Mouse (Mus musculus) kidney, adult 8-10 months (tissue): Measurements from ENCODE around the gene Dnajc16.

ENCODE experiments used
- DNase-seq, 2 experiments: peaks; one replicate each; pipeline ENCODE4 v3.0.0; 2022

The Dnajc16 gene

GRCm38 (mm10) chr4:141790524-141790990 lies at the start of gene Dnajc16:
Gene Dnajc16, minus strand, starts transcription at chr4:141790931.
- peak; percentile 97 to 98 for DNase-seq

DNA sequence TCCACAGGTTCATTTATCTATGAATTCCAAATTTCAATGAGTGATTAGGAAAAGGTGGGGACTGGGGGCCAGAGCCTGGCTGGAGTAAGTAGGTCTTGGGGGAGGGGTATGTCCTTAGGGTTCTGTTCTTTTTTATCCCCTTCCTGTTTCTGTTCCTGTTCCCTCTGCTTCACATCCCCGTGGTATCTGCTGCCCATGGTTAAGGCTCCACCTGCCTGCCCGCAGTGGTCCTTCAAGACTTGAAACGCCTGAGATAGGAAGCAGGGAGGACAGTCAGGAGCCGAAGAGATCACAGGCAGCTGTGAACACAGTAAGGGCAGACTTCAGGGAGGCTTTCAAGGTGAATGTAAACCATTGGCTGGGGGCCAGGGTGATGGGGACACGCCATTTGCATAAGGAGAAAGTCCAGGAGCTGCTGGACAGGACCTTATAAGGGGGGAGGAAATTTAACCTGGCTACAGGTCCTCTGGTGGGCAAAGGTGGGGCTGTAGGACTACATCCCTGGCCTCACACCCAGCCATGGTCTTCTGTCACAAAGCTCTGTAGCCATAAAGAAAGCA lies 43.9 kb upstream of the Dnajc16 start:
- peak in 1 of 2 experiments; percentile 41 for DNase-seq

DNA sequence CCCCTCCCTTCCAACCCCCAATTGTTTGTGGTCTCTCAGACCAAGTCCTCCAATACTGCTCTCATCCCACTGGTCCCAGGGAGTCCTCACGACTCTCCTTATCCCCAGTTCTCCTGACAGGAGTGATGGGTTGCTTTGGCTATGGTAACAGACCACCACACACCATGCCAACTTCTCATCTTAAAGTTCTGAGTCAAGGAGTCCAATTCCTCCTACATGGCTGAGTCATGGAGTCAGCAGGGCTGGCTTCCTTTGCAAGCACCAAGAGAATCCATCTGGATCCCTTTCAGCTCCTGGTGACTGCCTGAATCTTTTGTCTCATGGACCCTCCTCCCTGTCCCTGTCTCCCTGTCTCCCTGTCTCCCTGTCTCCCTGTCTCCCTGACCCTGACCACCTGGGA lies 43.2 kb upstream of the Dnajc16 start:
- no peak for DNase-seq

- no peak for DNase-seq
These were observed 40.6 kb upstream of the Dnajc16 start for GRCm38 (mm10) chr4:141831361-141831760.

GRCm38 (mm10) chr4:141830381-141830780 lies 39.6 kb upstream of the Dnajc16 start:
- no peak for DNase-seq

GRCm38 (mm10) chr4:141828177-141828576 lies 37.4 kb upstream of the Dnajc16 start:
- DNase-seq: no peak

- DNase-seq: no peak
These were observed 36.7 kb upstream of the Dnajc16 start for GRCm38 (mm10) chr4:141827401-141827800.

DNA sequence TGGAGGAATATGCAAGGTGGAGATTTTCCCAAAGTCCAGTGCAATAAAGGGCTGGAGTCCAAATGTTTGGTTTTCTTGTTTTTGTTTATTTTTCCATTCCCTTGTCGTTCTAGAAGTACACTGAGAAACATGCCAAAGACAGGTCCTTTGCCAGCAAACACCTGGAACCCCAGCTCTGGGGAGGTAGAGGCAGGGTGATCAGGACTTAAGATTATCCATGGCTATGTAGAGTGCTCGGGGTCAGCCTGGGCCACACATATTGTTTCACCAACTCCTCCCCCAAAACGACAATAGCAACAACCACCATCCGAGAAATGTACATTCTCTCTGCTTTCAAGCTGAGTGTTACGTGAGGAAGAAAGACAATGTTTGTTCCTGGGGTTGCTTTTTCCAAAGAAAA lies 35.3 kb upstream of the Dnajc16 start, which contains the start of gene Cela2a:
Cela2a (minus strand) TSS at position 101 of the 400 bp plus-strand sequence.
- no peak for DNase-seq

DNA sequence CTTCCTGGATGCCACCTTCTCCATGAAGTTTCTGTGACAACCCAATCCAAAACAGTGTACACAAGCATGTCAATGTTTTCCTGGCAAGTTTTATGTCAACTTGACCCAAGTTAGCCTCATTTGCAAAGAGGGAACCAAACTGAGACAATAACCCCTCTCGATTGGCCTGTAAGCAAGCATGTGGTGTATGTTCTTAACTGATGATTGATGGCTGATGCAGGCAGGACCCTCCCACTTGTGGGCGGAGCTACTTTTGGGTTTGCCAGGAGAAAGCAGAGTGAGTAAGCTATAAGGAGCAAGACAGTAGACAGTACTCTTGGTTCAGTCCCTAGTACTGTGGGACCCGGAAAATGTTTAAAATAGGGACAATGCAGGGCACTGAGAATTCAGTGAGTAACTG lies 32.2 kb upstream of the Dnajc16 start:
- DNase-seq: no peak

- DNase-seq: peak in 1 of 2 experiments; percentile 20
These were observed 31.4 kb upstream of the Dnajc16 start for GRCm38 (mm10) chr4:141822089-141822488.

- DNase-seq: no peak
These were observed 30.4 kb upstream of the Dnajc16 start for GRCm38 (mm10) chr4:141821178-141821577.

- no peak for DNase-seq
These were observed 28.6 kb upstream of the Dnajc16 start for GRCm38 (mm10) chr4:141819316-141819715.

DNA sequence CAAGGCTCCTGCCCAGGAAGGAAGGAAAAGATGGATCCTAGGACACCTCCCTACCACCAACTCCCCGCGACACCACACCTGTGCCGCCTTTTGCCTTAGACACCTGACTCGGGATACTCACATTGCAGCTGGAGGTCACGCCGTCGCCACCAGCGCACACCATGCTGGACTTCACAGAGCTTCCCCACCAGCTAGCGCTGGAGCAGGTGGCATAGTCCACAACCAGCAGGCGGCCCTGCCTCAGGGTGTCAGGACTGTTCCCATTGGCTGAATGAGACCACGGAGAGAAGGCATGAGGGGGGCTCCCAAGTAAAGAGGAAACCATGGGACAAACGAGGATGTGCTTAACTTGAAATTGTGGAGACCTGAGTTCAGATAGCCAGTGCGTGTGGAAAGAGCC lies 28.1 kb upstream of the Dnajc16 start:
- no peak for DNase-seq

GRCm38 (mm10) chr4:141817706-141818105 lies 27.0 kb upstream of the Dnajc16 start:
- no peak for DNase-seq

DNA sequence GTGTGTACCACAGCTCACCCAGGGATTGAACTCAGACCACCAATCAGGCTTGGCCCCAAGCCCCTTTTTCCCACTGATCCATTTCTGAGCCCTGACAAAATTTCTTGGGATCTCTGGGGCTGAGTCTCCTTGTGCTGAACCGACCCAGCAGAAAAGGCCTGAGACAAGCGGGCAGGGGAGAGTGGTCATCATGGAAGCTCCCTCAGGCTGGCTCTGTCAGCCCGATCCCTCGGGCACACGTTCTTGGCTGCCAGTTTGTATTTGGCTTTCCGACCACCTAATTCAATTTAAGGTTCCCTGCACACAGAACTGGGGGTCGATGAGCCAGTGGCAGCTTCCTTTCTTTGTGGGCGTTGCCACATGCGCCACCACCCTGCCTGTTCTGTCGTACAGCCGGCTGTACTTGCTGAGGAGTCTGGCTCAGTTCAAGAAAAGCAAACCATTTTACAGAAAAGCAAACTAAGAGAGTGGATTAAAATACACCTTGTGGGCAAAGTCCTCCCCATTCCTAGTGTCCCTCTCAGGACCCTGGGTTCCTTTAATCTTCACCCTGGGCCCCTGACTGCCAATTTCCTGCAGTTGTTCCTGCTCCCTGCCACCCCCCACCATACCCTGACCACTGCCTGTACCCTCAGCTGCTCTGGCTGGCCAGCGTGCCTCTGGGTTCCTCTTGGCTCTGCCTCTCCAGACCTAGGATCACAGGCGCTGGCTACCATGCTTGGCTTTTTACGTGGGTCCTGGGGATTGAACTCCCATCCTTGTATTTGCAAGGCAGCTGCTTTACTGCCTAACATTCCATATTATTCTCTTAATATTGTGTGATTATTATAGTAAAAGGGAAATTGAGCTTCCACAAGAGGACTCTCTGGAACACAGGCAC lies 26.3 kb upstream of the Dnajc16 start:
- DNase-seq: no peak

DNA sequence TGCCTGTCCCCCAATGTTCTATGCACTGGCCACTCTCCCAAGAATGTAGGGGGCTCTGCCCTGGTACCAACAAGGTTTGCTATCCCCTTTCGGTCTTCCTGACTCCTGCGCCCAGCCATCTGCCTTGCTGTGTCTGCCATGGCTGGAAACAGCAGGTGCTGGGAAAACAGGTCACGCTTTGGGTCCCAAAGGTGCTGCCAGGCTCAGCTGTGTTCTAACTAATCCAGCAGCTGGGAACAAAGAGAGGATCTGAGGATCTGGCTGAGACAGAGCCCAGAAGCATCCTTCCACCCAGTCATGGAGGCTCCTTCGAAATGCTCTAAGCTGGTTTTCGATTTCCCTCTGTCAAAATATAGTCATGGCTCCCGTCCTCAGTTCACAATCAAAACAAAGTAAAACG lies 25.5 kb upstream of the Dnajc16 start:
- no peak for DNase-seq

DNA sequence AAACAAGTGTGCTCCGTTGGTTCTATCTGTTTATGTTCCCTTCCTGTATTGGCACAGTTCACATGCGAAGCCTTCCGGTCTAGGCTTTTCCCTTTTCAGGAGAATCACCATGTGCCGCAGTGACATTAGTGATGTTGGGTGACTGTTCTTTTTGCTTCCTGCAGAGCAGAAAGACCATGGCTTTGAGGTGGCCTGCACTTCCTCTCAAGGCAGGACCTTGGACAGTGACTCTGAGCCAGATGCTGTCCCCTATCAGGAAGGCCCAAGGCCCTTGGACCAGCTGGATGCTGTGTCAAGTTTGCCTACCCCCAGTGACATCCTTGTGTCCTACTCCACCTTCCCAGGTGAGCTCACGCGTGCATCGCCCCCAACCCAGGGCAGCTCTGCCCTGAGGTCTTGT lies 20.6 kb upstream of the Dnajc16 start:
- DNase-seq: no peak

DNA sequence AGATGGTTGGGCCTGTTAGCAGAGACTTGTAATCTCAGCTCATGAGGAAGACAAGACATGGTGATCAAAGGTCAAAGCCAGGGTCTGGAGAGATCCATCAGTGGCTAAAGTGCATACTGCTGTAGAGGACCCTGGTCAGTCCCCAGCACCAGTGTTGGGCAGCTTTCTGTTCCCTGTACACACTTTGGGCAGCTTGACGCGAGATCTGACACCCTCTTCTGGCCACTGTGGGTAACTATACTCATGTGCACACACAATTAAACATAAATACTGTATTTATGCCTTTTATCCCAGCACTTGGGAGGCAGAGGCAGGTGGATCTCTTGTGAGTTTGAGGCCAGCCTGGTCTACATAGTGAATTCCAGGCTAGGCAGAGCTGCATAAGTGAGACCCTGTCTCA lies 20.2 kb upstream of the Dnajc16 start:
- no peak for DNase-seq

DNA sequence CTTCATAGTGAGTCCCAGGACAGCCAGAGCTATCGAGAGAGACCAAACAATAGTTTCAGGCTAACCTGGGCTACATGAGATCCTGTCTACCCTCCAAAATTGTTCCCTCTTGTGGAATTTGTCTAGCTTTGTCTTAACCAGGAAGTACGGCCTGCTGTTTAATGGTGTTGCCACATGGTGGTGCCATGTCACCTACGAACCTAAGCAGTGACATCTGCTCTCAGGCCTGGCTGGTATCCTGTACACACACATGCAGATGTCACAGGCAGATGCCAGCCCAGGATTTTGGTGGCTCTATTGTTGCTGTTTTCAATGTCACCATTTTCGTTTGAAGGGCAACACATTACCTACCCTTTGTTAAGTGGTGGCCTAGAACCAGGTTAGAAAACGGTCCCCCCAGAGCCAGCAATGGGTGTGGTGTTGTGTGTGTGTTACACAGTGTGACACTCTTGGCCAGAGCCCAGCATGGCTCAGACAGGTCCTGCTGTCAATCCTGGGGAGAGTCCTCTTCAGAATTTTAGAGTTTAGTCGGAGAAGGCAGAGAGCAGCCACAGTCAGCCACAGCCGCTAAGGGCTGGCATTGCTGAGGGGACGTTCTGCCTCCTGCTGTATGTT lies 19.2 kb upstream of the Dnajc16 start:
- no peak for DNase-seq

GRCm38 (mm10) chr4:141805886-141806285 lies 15.2 kb upstream of the Dnajc16 start:
- DNase-seq: no peak

GRCm38 (mm10) chr4:141804105-141804504 lies 13.4 kb upstream of the Dnajc16 start:
- DNase-seq: no peak

DNA sequence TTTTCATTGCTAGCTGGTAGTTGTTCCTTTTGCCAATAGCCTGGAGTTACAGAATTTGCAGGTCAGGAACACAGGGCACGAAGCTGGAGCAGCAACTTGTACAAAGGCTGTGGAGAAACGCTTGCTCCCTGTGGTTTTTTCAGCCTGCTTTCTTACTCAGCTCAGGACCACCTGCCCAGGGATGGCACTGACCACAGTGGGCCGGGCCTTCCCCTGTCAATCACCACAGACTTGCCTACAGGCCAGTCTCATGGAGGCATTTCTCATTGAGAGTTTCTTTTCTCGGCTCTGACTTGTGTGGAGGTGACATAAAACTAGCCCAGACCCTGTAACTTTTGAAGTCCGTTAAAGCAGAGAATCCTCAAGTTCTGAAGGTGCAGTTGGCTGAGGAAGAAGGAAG lies 6.8 kb upstream of the Dnajc16 start:
- DNase-seq: no peak

- DNase-seq: no peak
These were observed 6.2 kb upstream of the Dnajc16 start for GRCm38 (mm10) chr4:141796954-141797353.

DNA sequence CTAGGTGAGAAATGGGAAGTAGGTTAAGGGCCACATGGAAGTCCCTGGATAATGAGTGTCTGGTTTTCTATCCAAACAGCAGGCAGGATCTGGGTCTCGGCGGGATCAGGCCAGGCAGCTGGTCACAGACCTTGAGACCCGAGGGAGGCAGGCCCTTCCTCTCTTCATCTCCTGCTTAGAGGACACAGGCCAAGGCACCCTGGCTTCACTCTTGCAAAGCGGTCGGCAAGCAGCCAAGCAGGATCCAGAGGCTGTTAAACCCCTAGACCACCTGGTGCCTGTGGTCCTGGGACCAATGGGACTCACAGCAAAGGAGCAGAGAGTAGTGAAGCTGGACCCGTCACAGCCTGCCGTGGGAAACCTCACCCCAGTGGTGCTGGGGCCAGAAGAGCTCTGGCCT lies 5.6 kb upstream of the Dnajc16 start:
- no peak for DNase-seq
